Mouse (Mus musculus): Measurements from ENCODE around the gene Sdhb. TPM values are rescaled to one million over a fixed set of nuclear protein-coding genes. Genes with fewer than 3 reads are reported as not detected.

Gene Sdhb
- polyA plus RNA-seq, 2 experiments = 175 to 381 TPM

GRCm38 (mm10) chr4:140977886-140978692 lies 17.1 kb downstream of the Sdhb start:
- no peak overlapping the region for H3K4me2 ChIP-seq (replicated peaks; ENCODE audit: low read depth, low read length, severe bottlenecking)
- no peak for TF ChIP-seq POLR2A (IDR thresholded peaks at IDR 0.05; ENCODE audit: borderline replicate concordance, extremely low read depth, insufficient read depth, insufficient read length)
- peaks cover 1% of the 10 kb centered on the region; the same call in 1 of the 2 replicates for H3K4me1 ChIP-seq (ENCODE audit: control insufficient read depth, insufficient read depth, low read length)
- DNase-seq (ENCODE audit: low spot score) = no peak
- 89% methylated on average over 14 of the region's 14 CpGs for WGBS
- ATAC-seq (ENCODE audit: low FRiP score, low read depth) = no peak
- no peak overlapping the region for H3K9ac ChIP-seq (ENCODE audit: low read depth, low read length, severe bottlenecking)
- no peak overlapping the region for H3K4me3 ChIP-seq (replicated peaks; ENCODE audit: low read length)
- peaks cover 63% of the 10 kb centered on the region for H3K36me3 ChIP-seq (ENCODE audit: control insufficient read depth, insufficient read depth, low read length)
- no peak overlapping the region for H3K27ac ChIP-seq (replicated peaks; ENCODE audit: low read depth, low read length)
- peaks cover 5% of the 10 kb centered on the region; the same call in 1 of the 2 replicates for H3K9me3 ChIP-seq (ENCODE audit: control insufficient read depth, low read length)
- no peaks in the 10 kb centered on the region for H3K27me3 ChIP-seq (ENCODE audit: control insufficient read depth, insufficient read depth, low read length)

GRCm38 (mm10) chr4:140981605-140982004 lies 20.6 kb downstream of the Sdhb start:
- peaks cover 29% of the 10 kb centered on the region for H3K36me3 ChIP-seq (ENCODE audit: control insufficient read depth, insufficient read depth, low read length)
- DNase-seq (ENCODE audit: low spot score) (no peak), ATAC-seq (ENCODE audit: low FRiP score, low read depth) (no peak)
- H3K4me1 ChIP-seq (ENCODE audit: control insufficient read depth, insufficient read depth, low read length) = peaks cover 6% of the 10 kb centered on the region; the same call in 1 of the 2 replicates
- H3K27me3 ChIP-seq (ENCODE audit: control insufficient read depth, insufficient read depth, low read length) = no peaks in the 10 kb centered on the region
- TF ChIP-seq POLR2A (IDR thresholded peaks at IDR 0.05; ENCODE audit: borderline replicate concordance, extremely low read depth, insufficient read depth, insufficient read length) = no peak
- H3K4me3 ChIP-seq (replicated peaks; ENCODE audit: low read length) = no peak overlapping the region
- H3K9ac ChIP-seq (ENCODE audit: low read depth, low read length, severe bottlenecking) = no peak overlapping the region
- 95% methylated on average over 2 of the region's 2 CpGs for WGBS
- H3K4me2 ChIP-seq (replicated peaks; ENCODE audit: low read depth, low read length, severe bottlenecking) = no peak overlapping the region
- H3K9me3 ChIP-seq (ENCODE audit: control insufficient read depth, low read length) = peaks cover 5% of the 10 kb centered on the region; the same call in 1 of the 2 replicates
- H3K27ac ChIP-seq (replicated peaks; ENCODE audit: low read depth, low read length) = no peak overlapping the region

DNA sequence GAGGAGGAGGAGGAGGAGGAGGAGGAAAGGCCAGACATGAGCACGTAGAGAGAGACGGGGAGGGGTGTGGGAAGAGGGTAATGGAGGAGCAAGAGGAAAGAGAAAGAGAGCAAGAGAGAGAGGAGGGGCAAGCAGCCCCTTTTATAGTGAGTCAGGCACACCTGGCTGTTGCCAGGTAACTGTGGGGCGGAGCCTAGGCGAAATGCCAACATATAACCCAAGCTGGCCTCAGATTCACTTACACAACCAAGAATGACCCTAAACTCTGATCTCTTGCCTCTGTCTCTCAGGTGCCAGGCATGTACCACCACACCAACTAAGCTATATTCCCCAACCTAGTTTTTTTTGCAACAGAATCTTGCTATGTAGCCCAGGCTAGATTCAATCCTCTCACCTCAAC lies 21.8 kb downstream of the Sdhb start:
- no peak overlapping the region for H3K9ac ChIP-seq (ENCODE audit: low read depth, low read length, severe bottlenecking)
- H3K4me1 ChIP-seq (ENCODE audit: control insufficient read depth, insufficient read depth, low read length) = peaks cover 15% of the 10 kb centered on the region
- no peak overlapping the region; the same call in 1 of the 2 replicates for H3K27ac ChIP-seq (replicated peaks; ENCODE audit: low read depth, low read length)
- H3K4me3 ChIP-seq (replicated peaks; ENCODE audit: low read length) = no peak overlapping the region
- H3K36me3 ChIP-seq (ENCODE audit: control insufficient read depth, insufficient read depth, low read length) = peaks cover 18% of the 10 kb centered on the region
- H3K27me3 ChIP-seq (ENCODE audit: control insufficient read depth, insufficient read depth, low read length) = no peaks in the 10 kb centered on the region
- no peak for ATAC-seq (ENCODE audit: low FRiP score, low read depth)
- peaks cover 5% of the 10 kb centered on the region; the same call in 1 of the 2 replicates for H3K9me3 ChIP-seq (ENCODE audit: control insufficient read depth, low read length)
- WGBS = 59% methylated on average over 4 of the region's 4 CpGs
- TF ChIP-seq POLR2A (IDR thresholded peaks at IDR 0.05; ENCODE audit: borderline replicate concordance, extremely low read depth, insufficient read depth, insufficient read length) = no peak
- no peak overlapping the region for H3K4me2 ChIP-seq (replicated peaks; ENCODE audit: low read depth, low read length, severe bottlenecking)
- DNase-seq (ENCODE audit: low spot score) = no peak

DNA sequence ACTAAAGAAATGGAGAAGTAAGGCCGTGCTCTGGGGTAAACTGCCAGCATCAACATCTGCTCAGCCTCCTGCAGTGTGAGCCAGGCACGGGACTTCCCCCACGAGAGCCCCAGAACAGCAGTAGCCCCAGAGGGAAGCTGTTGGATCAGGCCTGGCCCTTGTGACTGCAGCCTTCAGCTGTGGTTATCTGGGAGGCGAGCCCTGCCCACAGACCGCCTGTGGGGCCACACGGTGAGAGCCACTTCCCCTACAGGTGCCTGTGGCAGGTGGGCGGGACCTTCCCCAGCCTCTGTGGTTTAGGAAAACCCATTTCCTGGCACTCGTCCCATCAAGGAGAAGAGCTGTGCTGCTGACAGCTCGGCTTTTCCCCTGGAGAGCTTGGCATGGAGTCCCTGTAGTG lies 22.4 kb downstream of the Sdhb start:
- Histone ChIP-seq H3K9me3 (ENCODE audit: control insufficient read depth, low read length) (peaks cover 5% of the 10 kb centered on the region; the same call in 1 of the 2 replicates), H3K4me1 (ENCODE audit: control insufficient read depth, insufficient read depth, low read length) (peaks cover 15% of the 10 kb centered on the region), H3K27me3 (ENCODE audit: control insufficient read depth, insufficient read depth, low read length) (no peaks in the 10 kb centered on the region), H3K27ac (replicated peaks; ENCODE audit: low read depth, low read length) (peak overlapping the region; percentile 43; the same call in 1 of the 2 replicates), H3K4me3 (replicated peaks; ENCODE audit: low read length) (no peak overlapping the region), H3K36me3 (ENCODE audit: control insufficient read depth, insufficient read depth, low read length) (peaks cover 13% of the 10 kb centered on the region), H3K9ac (ENCODE audit: low read depth, low read length, severe bottlenecking) (no peak overlapping the region), H3K4me2 (replicated peaks; ENCODE audit: low read depth, low read length, severe bottlenecking) (no peak overlapping the region)
- 9% methylated on average over 9 of the region's 9 CpGs for WGBS
- ATAC-seq (ENCODE audit: low FRiP score, low read depth) = no peak
- no peak for TF ChIP-seq POLR2A (IDR thresholded peaks at IDR 0.05; ENCODE audit: borderline replicate concordance, extremely low read depth, insufficient read depth, insufficient read length)
- DNase-seq (ENCODE audit: low spot score) = peak; percentile 61

- H3K4me3 ChIP-seq (replicated peaks; ENCODE audit: low read length) = no peak overlapping the region
- H3K4me1 ChIP-seq (ENCODE audit: control insufficient read depth, insufficient read depth, low read length) = peaks cover 15% of the 10 kb centered on the region
- H3K9ac ChIP-seq (ENCODE audit: low read depth, low read length, severe bottlenecking) = no peak overlapping the region
- DNase-seq (ENCODE audit: low spot score) (no peak), ATAC-seq (ENCODE audit: low FRiP score, low read depth) (no peak)
- H3K27me3 ChIP-seq (ENCODE audit: control insufficient read depth, insufficient read depth, low read length) = no peaks in the 10 kb centered on the region
- peaks cover 4% of the 10 kb centered on the region for H3K36me3 ChIP-seq (ENCODE audit: control insufficient read depth, insufficient read depth, low read length)
- H3K9me3 ChIP-seq (ENCODE audit: control insufficient read depth, low read length) = peaks cover 5% of the 10 kb centered on the region; the same call in 1 of the 2 replicates
- 71% methylated on average over 6 of the region's 6 CpGs for WGBS
- no peak overlapping the region for H3K4me2 ChIP-seq (replicated peaks; ENCODE audit: low read depth, low read length, severe bottlenecking)
- H3K27ac ChIP-seq (replicated peaks; ENCODE audit: low read depth, low read length) = no peak overlapping the region
- TF ChIP-seq POLR2A (IDR thresholded peaks at IDR 0.05; ENCODE audit: borderline replicate concordance, extremely low read depth, insufficient read depth, insufficient read length) = no peak
These were observed 23.5 kb downstream of the Sdhb start for GRCm38 (mm10) chr4:140984544-140984943.
